ENCODE assay signal across 8 mouse cellular contexts in genomic region chr5:148959068-148959990, GRCm38 (mm10). TPM values are rescaled to one million over a fixed set of nuclear protein-coding genes. Genes with fewer than 3 reads are reported as not detected.
DNase-seq lines count a peak whose midpoint lies in the region; ATAC-seq and TF ChIP-seq lines count a peak whose summit lies in the region.

No protein-coding gene starts in this region.

- WGBS in embryonic facial prominence, embryonic 10.5 days: 2% methylated on average over 39 of the region's 39 CpGs
- WGBS in heart, embryonic 12.5 days: 2% methylated on average over 39 of the region's 39 CpGs
- WGBS in kidney, embryonic 15.5 days: 1% methylated on average over 39 of the region's 39 CpGs
- WGBS in limb, embryonic 14.5 days: 2% methylated on average over 35 of the region's 39 CpGs
- WGBS in midbrain, embryonic 15.5 days: 3% methylated on average over 39 of the region's 39 CpGs

- H3K4me2 ChIP-seq in heart, embryonic 12.5 days: peak overlapping the region; percentile 97
- H3K4me2 ChIP-seq in kidney, embryonic 15.5 days: peak overlapping the region; percentile 94
- peak overlapping the region; percentile 88 for H3K4me2 ChIP-seq in limb, embryonic 14.5 days (replicated peaks; ENCODE audit: low read depth, low read length, severe bottlenecking)
- peak overlapping the region; percentile 85 for H3K4me2 ChIP-seq in midbrain, embryonic 15.5 days

- peaks cover 41% of the 10 kb centered on the region for H3K4me1 ChIP-seq in embryonic facial prominence, embryonic 10.5 days
- peaks cover 25% of the 10 kb centered on the region for H3K4me1 ChIP-seq in heart, embryonic 12.5 days (replicated peaks)
- H3K4me1 ChIP-seq in kidney, embryonic 15.5 days: peaks cover 41% of the 10 kb centered on the region
- H3K4me1 ChIP-seq in limb, embryonic 14.5 days (ENCODE audit: control insufficient read depth, insufficient read depth, low read length): peaks cover 13% of the 10 kb centered on the region
- peaks cover 15% of the 10 kb centered on the region for H3K4me1 ChIP-seq in midbrain, embryonic 15.5 days

- peak overlapping the region; percentile 80 for H3K27ac ChIP-seq in embryonic facial prominence, embryonic 10.5 days (replicated peaks)
- H3K27ac ChIP-seq in heart, embryonic 12.5 days (ENCODE audit: poor library complexity, severe bottlenecking): no peak overlapping the region
- peak overlapping the region; percentile 83 for H3K27ac ChIP-seq in kidney, embryonic 15.5 days
- peak overlapping the region; percentile 34; the same call in 1 of the 2 replicates for H3K27ac ChIP-seq in limb, embryonic 14.5 days (replicated peaks; ENCODE audit: low read depth, low read length)
- no peak overlapping the region for H3K27ac ChIP-seq in midbrain, embryonic 15.5 days

- no peaks in the 10 kb centered on the region for H3K9me3 ChIP-seq in embryonic facial prominence, embryonic 10.5 days
- no peaks in the 10 kb centered on the region for H3K9me3 ChIP-seq in heart, embryonic 12.5 days (replicated peaks)
- H3K9me3 ChIP-seq in kidney, embryonic 15.5 days (replicated peaks): no peaks in the 10 kb centered on the region
- H3K9me3 ChIP-seq in limb, embryonic 14.5 days (ENCODE audit: control insufficient read depth, low read length): no peaks in the 10 kb centered on the region
- no peaks in the 10 kb centered on the region for H3K9me3 ChIP-seq in midbrain, embryonic 15.5 days

- peak overlapping the region; percentile 68 for H3K9ac ChIP-seq in heart, embryonic 12.5 days
- H3K9ac ChIP-seq in kidney, embryonic 15.5 days: peak overlapping the region; percentile 42
- H3K9ac ChIP-seq in limb, embryonic 14.5 days (ENCODE audit: low read depth, low read length, severe bottlenecking): peak overlapping the region; percentile 49
- H3K9ac ChIP-seq in midbrain, embryonic 15.5 days: peak overlapping the region; percentile 26

- no peak for TF ChIP-seq POLR2A in limb, embryonic 14.5 days (IDR thresholded peaks at IDR 0.05; ENCODE audit: borderline replicate concordance, extremely low read depth, insufficient read depth, insufficient read length)

- H3K36me3 ChIP-seq in embryonic facial prominence, embryonic 10.5 days (replicated peaks): no peaks in the 10 kb centered on the region
- H3K36me3 ChIP-seq in heart, embryonic 12.5 days: no peaks in the 10 kb centered on the region
- no peaks in the 10 kb centered on the region for H3K36me3 ChIP-seq in kidney, embryonic 15.5 days
- H3K36me3 ChIP-seq in limb, embryonic 14.5 days (ENCODE audit: control insufficient read depth, insufficient read depth, low read length): no peaks in the 10 kb centered on the region
- H3K36me3 ChIP-seq in midbrain, embryonic 15.5 days (replicated peaks): no peaks in the 10 kb centered on the region

- DNase-seq in urinary bladder, adult 2 months (ENCODE audit: low spot score): peak; percentile 40
- no peak for DNase-seq in urinary bladder, postnatal 25 days (ENCODE audit: low spot score)
- peak; percentile 68 for DNase-seq in embryonic facial prominence, embryonic 10.5 days (ENCODE audit: low spot score)
- no peak for DNase-seq in limb, embryonic 14.5 days (ENCODE audit: low spot score)
- peak; percentile 63 to 82 for DNase-seq in spleen, postnatal 4 days (ENCODE audit: low spot score in 2 of 2)

- ATAC-seq in heart, embryonic 12.5 days (ENCODE audit: insufficient number of reproducible peaks, low FRiP score): peak; percentile 77
- ATAC-seq in kidney, embryonic 15.5 days (replicated peaks; ENCODE audit: low FRiP score): peak; percentile 92
- peak; percentile 71 for ATAC-seq in limb, embryonic 14.5 days (ENCODE audit: low FRiP score, low read depth)
- peak; percentile 75 for ATAC-seq in midbrain, embryonic 15.5 days (replicated peaks)

- H3K27me3 ChIP-seq in embryonic facial prominence, embryonic 10.5 days (replicated peaks; ENCODE audit: low read depth, poor library complexity, severe bottlenecking): peaks cover 19% of the 10 kb centered on the region; the same call in 1 of the 2 replicates
- H3K27me3 ChIP-seq in heart, embryonic 12.5 days (replicated peaks): no peaks in the 10 kb centered on the region
- no peaks in the 10 kb centered on the region for H3K27me3 ChIP-seq in kidney, embryonic 15.5 days
- no peaks in the 10 kb centered on the region for H3K27me3 ChIP-seq in limb, embryonic 14.5 days (ENCODE audit: control insufficient read depth, insufficient read depth, low read length)
- no peaks in the 10 kb centered on the region for H3K27me3 ChIP-seq in midbrain, embryonic 15.5 days (replicated peaks)

- peak overlapping the region; percentile 63 for H3K4me3 ChIP-seq in embryonic facial prominence, embryonic 10.5 days
- H3K4me3 ChIP-seq in heart, embryonic 12.5 days: peak overlapping the region; percentile 51
- peak overlapping the region; percentile 46 for H3K4me3 ChIP-seq in kidney, embryonic 15.5 days (replicated peaks)
- peak overlapping the region; percentile 38 for H3K4me3 ChIP-seq in limb, embryonic 14.5 days (replicated peaks; ENCODE audit: low read length)
- H3K4me3 ChIP-seq in midbrain, embryonic 15.5 days: peak overlapping the region; percentile 41

RNA-seq across cellular contexts. Expression of gene Katnal1, which starts 30.2 kb away (rescaled TPM):
- polyA plus RNA-seq in urinary bladder, adult 2 months (2012; rRNA removed): 6.3 and 7.8 TPM in 2 replicates
- 19.9 and 20.2 TPM in 2 replicates for polyA plus RNA-seq in embryonic facial prominence, embryonic 10.5 days (2016; fragmentation: Nextera tagmentation; extraction: Ambion mirVana)
- polyA plus RNA-seq in heart, embryonic 12.5 days (2016; fragmentation: Nextera tagmentation; extraction: Ambion mirVana): 17.1 and 19.2 TPM in 2 replicates
- polyA plus RNA-seq in kidney, embryonic 15.5 days (2015; fragmentation: Nextera tagmentation; extraction: Ambion mirVana): 10.1 and 13.7 TPM in 2 replicates
- polyA plus RNA-seq in limb, embryonic 14.5 days (2012; rRNA removed): 13.3 and 14.1 TPM in 2 replicates
- 12.9 and 15.0 TPM in 2 replicates for polyA plus RNA-seq in limb, embryonic 14.5 days (2014; fragmentation: Nextera tagmentation; extraction: Ambion mirVana)
- 33.4 and 42.7 TPM in 2 replicates for polyA plus RNA-seq in midbrain, embryonic 15.5 days (2015; fragmentation: Nextera tagmentation; extraction: Ambion mirVana)

RNA-seq across cellular contexts. Expression of gene Gm42791, which starts 35.6 kb away (rescaled TPM):
- polyA plus RNA-seq in urinary bladder, adult 2 months (2012; rRNA removed): not detected in 2 replicates
- 0.49 and 4.6 TPM in 2 replicates for polyA plus RNA-seq in embryonic facial prominence, embryonic 10.5 days (2016; fragmentation: Nextera tagmentation; extraction: Ambion mirVana)
- polyA plus RNA-seq in heart, embryonic 12.5 days (2016; fragmentation: Nextera tagmentation; extraction: Ambion mirVana): 0.45 TPM in 1 of 2 replicates, not detected in the other
- polyA plus RNA-seq in kidney, embryonic 15.5 days (2015; fragmentation: Nextera tagmentation; extraction: Ambion mirVana): 3.2 TPM in 1 of 2 replicates, not detected in the other
- not detected in 2 replicates for polyA plus RNA-seq in limb, embryonic 14.5 days (2012; rRNA removed)
- polyA plus RNA-seq in limb, embryonic 14.5 days (2014; fragmentation: Nextera tagmentation; extraction: Ambion mirVana): not detected in 2 replicates
- 6.5 and 8.6 TPM in 2 replicates for polyA plus RNA-seq in midbrain, embryonic 15.5 days (2015; fragmentation: Nextera tagmentation; extraction: Ambion mirVana)

Comparison
In these comparisons a context has a peak if more than half of its experiments do, and no peak if none do; other contexts are left out.
1. DNase-seq: peak in urinary bladder, adult 2 months (single experiment), embryonic facial prominence, embryonic 10.5 days (single experiment) and spleen, postnatal 4 days (2 of 2); none in urinary bladder, postnatal 25 days (single experiment) and limb, embryonic 14.5 days (single experiment).
2. H3K27ac ChIP-seq: peak in embryonic facial prominence, embryonic 10.5 days (single experiment), kidney, embryonic 15.5 days (single experiment) and limb, embryonic 14.5 days (single experiment); none in heart, embryonic 12.5 days (single experiment) and midbrain, embryonic 15.5 days (single experiment).
3. Peak in every context shown above with its lines, with median percentiles within 50 percentile points of each other: H3K4me3 ChIP-seq, ATAC-seq, H3K4me2 ChIP-seq and H3K9ac ChIP-seq.